Mouse (Mus musculus) olfactory bulb, adult 2 months (tissue): ENCODE data around the gene Fam49a.

Experiments
- CTCF ChIP-seq: fragments of 200-500 bp; IDR thresholded peaks from 2 replicates; pipeline ENCODE4 v1.5.1; 2012; ENCODE audit warnings: low read depth, mild to moderate bottlenecking, low read length, moderate library complexity; ENCODE audit not compliant: insufficient read depth
- POLR2A ChIP-seq: fragments of 200-500 bp; IDR thresholded peaks from 2 replicates; pipeline ENCODE4 v1.6.1; 2012; ENCODE audit warnings: mild to moderate bottlenecking, low read depth, low read length, moderate library complexity; ENCODE audit not compliant: insufficient read depth

- TF ChIP-seq POLR2A = no peak
- no peak for TF ChIP-seq CTCF
Observed at GRCm38 (mm10) chr12:12356946-12357345, 95.0 kb downstream of the Fam49a start.
